Mouse (Mus musculus): ENCODE results near the gene Nme1. TPM values are rescaled to one million over a fixed set of nuclear protein-coding genes. Genes with fewer than 3 reads are reported as not detected.

Nme1 gene
- 346 and 369 TPM in 2 replicates for polyA plus RNA-seq (2015; fragmentation: Nextera tagmentation; extraction: Ambion mirVana)

DNA sequence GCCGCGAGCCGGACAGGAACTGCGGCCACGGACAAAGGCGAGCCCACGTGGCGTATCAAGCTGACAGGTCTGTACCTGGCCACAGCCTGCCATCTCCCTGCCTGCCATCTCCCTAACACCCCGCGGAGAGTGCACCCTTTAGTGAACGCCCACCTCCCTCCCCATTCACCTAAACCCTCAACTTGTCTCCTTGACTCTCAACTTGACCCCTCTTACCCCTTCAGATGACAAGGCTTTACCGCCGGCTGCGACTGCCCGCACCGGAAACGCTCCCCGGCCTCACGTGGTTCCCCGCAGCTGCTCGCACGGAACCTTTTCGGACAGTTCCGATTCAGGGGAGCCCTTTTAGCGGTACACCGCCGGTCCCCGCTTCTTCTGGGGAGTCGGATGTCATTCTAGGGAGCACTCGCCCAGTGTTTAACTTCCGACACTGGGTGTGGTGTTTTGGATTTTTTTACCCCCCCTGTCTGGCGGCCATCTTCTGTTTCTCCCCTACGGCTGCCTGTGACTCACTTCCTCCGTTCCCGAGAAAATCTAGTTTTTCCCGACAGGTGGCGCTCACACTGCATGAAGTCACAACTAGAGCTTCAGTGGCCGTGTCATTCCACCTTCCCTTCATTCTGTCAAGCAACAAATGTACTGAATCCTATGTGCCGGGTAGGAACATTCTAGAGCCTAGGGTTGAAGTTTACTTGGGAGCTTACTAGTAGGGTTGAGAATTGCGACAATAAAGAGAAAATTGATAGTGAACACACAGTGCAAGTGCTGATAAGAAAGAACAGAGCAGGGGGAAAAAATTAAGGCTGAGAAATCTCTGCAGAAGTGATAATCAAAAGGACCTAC lies at the start of gene Nme1, which contains the start of gene Gm20390:
Gene Nme1, minus strand, starts transcription at position 517 of the 843 bp plus-strand sequence.
Gene Gm20390, minus strand, starts transcription at position 289 of the 843 bp plus-strand sequence.
- Histone ChIP-seq H3K4me1 (replicated peaks) (peaks cover 27% of the 10 kb centered on the region), H3K36me3 (peaks cover 25% of the 10 kb centered on the region), H3K9me3 (no peaks in the 10 kb centered on the region), H3K27me3 (no peaks in the 10 kb centered on the region), H3K4me3 (peak within 1 kb of the TSS; percentile 96), H3K9ac (peak within 1 kb of the TSS; percentile 76), H3K4me2 (peak within 1 kb of the TSS; percentile 74), H3K27ac (replicated peaks) (peak within 1 kb of the TSS; percentile 90)
- peak; percentile 97 for ATAC-seq (ENCODE audit: low FRiP score, low read depth)
- WGBS, result under 1% methylated on average over 40 of the region's 40 CpGs

DNA sequence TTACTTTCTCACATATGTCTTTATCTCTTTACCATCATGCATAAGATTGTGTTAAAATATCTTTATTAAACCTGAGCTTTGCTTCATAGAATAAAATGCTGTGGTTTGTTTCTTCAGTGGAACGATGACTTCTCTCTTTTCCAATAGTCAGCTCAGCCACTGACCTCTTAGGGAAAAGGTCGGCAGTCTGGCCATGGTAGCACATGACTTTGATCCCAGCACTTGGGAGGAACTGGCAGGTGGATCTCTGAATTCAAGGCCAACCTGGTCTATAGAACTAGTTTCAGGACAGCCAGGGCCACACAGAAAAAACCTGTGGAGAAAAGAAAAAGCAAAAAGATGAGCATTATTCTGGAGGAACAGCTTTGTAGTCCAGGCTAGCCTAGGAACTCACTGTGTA lies 35.0 kb upstream of the Nme1 start:
- Histone ChIP-seq H3K4me3 (no peak overlapping the region), H3K27me3 (no peaks in the 10 kb centered on the region), H3K27ac (replicated peaks) (no peak overlapping the region), H3K4me1 (replicated peaks) (peaks cover 14% of the 10 kb centered on the region), H3K36me3 (no peaks in the 10 kb centered on the region), H3K9me3 (no peaks in the 10 kb centered on the region), H3K9ac (no peak overlapping the region), H3K4me2 (no peak overlapping the region)
- 94% methylated on average over 2 of the region's 2 CpGs for WGBS
- ATAC-seq (ENCODE audit: low FRiP score, low read depth), result no peak

GRCm38 (mm10) chr11:93999276-93999675 lies 31.0 kb upstream of the Nme1 start:
- peaks cover 39% of the 10 kb centered on the region for H3K4me1 ChIP-seq (replicated peaks)

DNA sequence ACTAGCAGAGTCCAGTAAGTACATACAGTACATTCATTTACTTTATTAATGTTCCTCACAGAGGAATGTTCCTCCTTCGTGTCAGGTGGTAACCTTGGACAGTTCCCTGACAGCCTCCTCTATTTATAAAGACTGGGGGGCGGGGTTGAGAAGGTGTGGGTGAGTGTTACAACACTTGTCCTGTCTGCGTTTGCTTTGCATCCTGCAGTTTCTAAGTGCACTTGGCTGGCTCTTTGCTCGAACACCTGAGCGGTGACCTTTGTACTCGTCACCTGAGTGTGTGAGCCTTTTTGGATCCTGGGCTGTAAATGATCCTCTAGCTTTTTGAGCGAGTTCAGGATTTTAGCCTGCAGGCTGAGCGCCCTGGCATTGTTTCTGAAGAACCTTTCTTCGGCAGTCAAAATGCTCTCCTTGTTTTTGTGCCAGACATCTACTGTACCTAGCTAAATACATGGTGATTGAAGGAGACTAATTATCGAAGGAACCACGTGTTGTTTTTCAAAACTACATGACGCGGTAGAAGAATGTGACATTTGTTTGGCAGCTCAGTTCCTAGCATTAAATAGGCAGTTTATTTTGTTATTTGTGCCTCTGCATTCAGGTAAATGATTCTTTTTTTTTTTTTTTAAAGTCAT lies 28.9 kb upstream of the Nme1 start:
- no peak for ATAC-seq (ENCODE audit: low FRiP score, low read depth)
- 32% methylated on average over 13 of the region's 13 CpGs for WGBS

More at GRCm38 (mm10) chr11:93999276-93999675, 31.0 kb upstream of the Nme1 start:
- Histone ChIP-seq H3K27me3 (no peaks in the 10 kb centered on the region), H3K36me3 (no peaks in the 10 kb centered on the region), H3K9me3 (no peaks in the 10 kb centered on the region), H3K9ac (no peak overlapping the region), H3K27ac (replicated peaks) (no peak overlapping the region), H3K4me3 (no peak overlapping the region), H3K4me2 (no peak overlapping the region)
- ATAC-seq (ENCODE audit: low FRiP score, low read depth), result no peak

GRCm38 (mm10) chr11:93996306-93997140 lies 28.2 kb upstream of the Nme1 start:
- H3K4me2 ChIP-seq, result peak overlapping the region; percentile 87
- H3K4me1 ChIP-seq (replicated peaks), result peaks cover 39% of the 10 kb centered on the region
- peak; percentile 76 for ATAC-seq (ENCODE audit: low FRiP score, low read depth)
- no peaks in the 10 kb centered on the region for H3K36me3 ChIP-seq
- peak overlapping the region; percentile 93 for H3K4me3 ChIP-seq
- 0 out of 2 replicates have a peak, but pooled peaks cover 3% of the 10 kb centered on the region for H3K27me3 ChIP-seq
- peak overlapping the region; percentile 97 for H3K27ac ChIP-seq (replicated peaks)
- WGBS, result under 1% methylated on average over 57 of the region's 58 CpGs
- peak overlapping the region; percentile 89 for H3K9ac ChIP-seq
- H3K9me3 ChIP-seq, result no peaks in the 10 kb centered on the region

More for the DNA sequence above, 28.9 kb upstream of the Nme1 start:
- Histone ChIP-seq H3K36me3 (no peaks in the 10 kb centered on the region), H3K9ac (peak overlapping the region; percentile 89), H3K4me3 (peak overlapping the region; percentile 93), H3K4me2 (peak overlapping the region; percentile 87), H3K4me1 (replicated peaks) (peaks cover 39% of the 10 kb centered on the region), H3K9me3 (no peaks in the 10 kb centered on the region), H3K27ac (replicated peaks) (peak overlapping the region; percentile 27; the same call in 1 of the 2 replicates), H3K27me3 (0 out of 2 replicates have a peak, but pooled peaks cover 3% of the 10 kb centered on the region)

DNA sequence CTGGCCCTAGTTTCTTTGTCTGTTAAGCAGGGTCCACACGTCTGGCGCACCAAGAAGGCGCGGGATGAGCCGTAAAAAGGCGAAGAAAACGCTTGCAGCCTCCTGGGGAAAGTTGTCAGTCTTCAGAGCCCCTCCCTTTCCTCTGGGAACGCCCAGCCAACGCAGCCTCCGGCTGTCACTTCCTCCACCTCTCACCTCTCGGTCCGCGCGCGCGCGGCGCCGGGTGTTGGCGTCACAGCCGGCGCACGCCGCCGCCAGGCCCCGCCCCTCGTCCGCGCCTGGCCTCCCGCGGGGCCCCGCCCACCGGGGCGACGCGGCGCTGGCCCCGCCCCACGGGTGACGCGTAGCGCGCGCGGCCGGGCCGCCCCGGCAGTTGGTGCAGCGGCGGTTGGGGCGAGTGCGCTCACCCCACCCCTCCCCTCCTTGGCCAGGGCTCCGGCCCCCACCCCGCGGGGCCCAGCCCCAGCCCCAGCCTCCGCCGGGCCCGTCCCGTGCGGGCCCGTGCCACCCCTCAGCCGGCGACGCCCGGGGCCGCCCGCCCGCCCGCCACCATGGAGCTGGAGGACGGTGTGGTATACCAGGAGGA lies 27.5 kb upstream of the Nme1 start, which contains the start of gene Spag9:
Gene Spag9, plus strand, starts transcription at position 372 of the 586 bp plus-strand sequence.
- Histone ChIP-seq H3K4me3 (peak within 1 kb of the TSS; percentile 93), H3K36me3 (no peaks in the 10 kb centered on the region), H3K27me3 (0 out of 2 replicates have a peak, but pooled peaks cover 3% of the 10 kb centered on the region), H3K9me3 (no peaks in the 10 kb centered on the region), H3K4me1 (replicated peaks) (peaks cover 39% of the 10 kb centered on the region), H3K9ac (peak within 1 kb of the TSS; percentile 89), H3K27ac (replicated peaks) (peak within 1 kb of the TSS; percentile 97), H3K4me2 (peak within 1 kb of the TSS; percentile 87)
- WGBS, result under 1% methylated on average over 52 of the region's 70 CpGs
- peak; percentile 92 for ATAC-seq (ENCODE audit: low FRiP score, low read depth)

GRCm38 (mm10) chr11:93995111-93995719 lies 26.9 kb upstream of the Nme1 start:
- Histone ChIP-seq H3K9ac (peak overlapping the region; percentile 89), H3K36me3 (no peaks in the 10 kb centered on the region), H3K4me1 (replicated peaks) (peaks cover 39% of the 10 kb centered on the region), H3K4me3 (peak overlapping the region; percentile 93), H3K4me2 (peak overlapping the region; percentile 87), H3K9me3 (no peaks in the 10 kb centered on the region), H3K27me3 (0 out of 2 replicates have a peak, but pooled peaks cover 3% of the 10 kb centered on the region), H3K27ac (replicated peaks) (peak overlapping the region; percentile 97)
- peak; percentile 40; the same call in 1 of the 2 replicates for ATAC-seq (ENCODE audit: low FRiP score, low read depth)
- WGBS, result 9% methylated on average over 15 of the region's 15 CpGs

GRCm38 (mm10) chr11:93994531-93994930 lies 26.2 kb upstream of the Nme1 start:
- Histone ChIP-seq H3K9me3 (no peaks in the 10 kb centered on the region), H3K27ac (replicated peaks) (peak overlapping the region; percentile 97), H3K4me2 (peak overlapping the region; percentile 87), H3K4me1 (replicated peaks) (peaks cover 37% of the 10 kb centered on the region), H3K36me3 (no peaks in the 10 kb centered on the region), H3K9ac (0 out of 2 replicates have a peak overlapping the region, but pooled peaks have one; percentile 4), H3K4me3 (peak overlapping the region; percentile 93), H3K27me3 (0 out of 2 replicates have a peak, but pooled peaks cover 3% of the 10 kb centered on the region)
- 64% methylated on average over 5 of the region's 5 CpGs for WGBS
- no peak for ATAC-seq (ENCODE audit: low FRiP score, low read depth)

- Histone ChIP-seq H3K27ac (replicated peaks) (no peak overlapping the region; the same call in 1 of the 2 replicates), H3K4me3 (no peak overlapping the region), H3K27me3 (no peaks in the 10 kb centered on the region), H3K4me1 (replicated peaks) (no peaks in the 10 kb centered on the region), H3K9me3 (no peaks in the 10 kb centered on the region), H3K9ac (no peak overlapping the region), H3K36me3 (no peaks in the 10 kb centered on the region), H3K4me2 (no peak overlapping the region)
- no peak for ATAC-seq (ENCODE audit: low FRiP score, low read depth)
- WGBS, result 75% methylated on average over 12 of the region's 12 CpGs
These were observed 20.2 kb upstream of the Nme1 start for GRCm38 (mm10) chr11:93988328-93989062.

DNA sequence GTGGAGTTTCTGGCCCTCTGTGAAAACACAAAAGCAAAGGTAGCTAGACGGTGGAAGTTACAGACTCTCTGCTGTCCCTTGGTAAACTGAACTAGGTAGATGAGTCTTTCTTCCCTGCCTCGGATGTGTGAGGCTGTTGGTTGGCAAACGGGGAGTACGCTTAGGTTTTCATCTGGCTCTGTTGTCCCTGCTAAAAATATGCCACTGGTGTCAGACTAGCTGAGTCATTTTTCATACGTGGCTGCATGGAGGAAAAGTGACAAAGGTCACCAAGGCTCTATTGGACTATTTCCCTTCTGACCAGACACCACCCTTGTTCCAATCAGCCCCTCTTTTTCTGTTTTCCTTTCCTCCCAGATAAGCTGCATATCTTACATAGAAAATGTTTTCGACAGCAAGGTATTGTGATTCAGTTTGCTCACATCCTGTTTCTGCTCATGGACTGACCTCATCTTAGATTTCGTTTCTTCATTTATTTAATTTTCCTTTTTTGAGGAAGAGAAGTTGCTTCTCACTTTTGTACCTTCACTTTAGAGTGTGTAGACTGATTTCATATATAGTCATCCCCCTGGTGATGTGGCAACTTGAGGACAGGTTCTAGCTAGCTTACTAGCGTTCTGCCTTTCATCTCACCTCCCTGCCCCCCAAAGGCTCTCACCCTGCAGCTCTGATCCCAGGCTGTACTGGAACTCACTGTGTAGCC lies 19.5 kb upstream of the Nme1 start:
- Histone ChIP-seq H3K4me1 (replicated peaks) (no peaks in the 10 kb centered on the region), H3K4me3 (no peak overlapping the region), H3K36me3 (no peaks in the 10 kb centered on the region), H3K4me2 (no peak overlapping the region), H3K9ac (no peak overlapping the region), H3K27ac (replicated peaks) (no peak overlapping the region), H3K27me3 (no peaks in the 10 kb centered on the region), H3K9me3 (no peaks in the 10 kb centered on the region)
- ATAC-seq (ENCODE audit: low FRiP score, low read depth), result no peak
- 74% methylated on average over 8 of the region's 8 CpGs for WGBS

Measured in hindbrain, embryonic 15.5 days (tissue).